Mouse (Mus musculus) induced T-regulatory cell, adult 2 months (primary cell): Measurements from ENCODE around the gene Ctsa.
A peak's percentile ranks its signal among the peaks of the same experiment; 100 is the strongest.
"Not testable (repeated sequence)": the region's sequence is repeated elsewhere in the genome, so short reads cannot be mapped to it uniquely, and the experiment has no call there.

Source experiments
- DNase-seq: peaks from one replicate; pipeline ENCODE4 v3.0.0-alpha.2; 2012; ENCODE audit warnings: low read depth

Gene Ctsa

DNA sequence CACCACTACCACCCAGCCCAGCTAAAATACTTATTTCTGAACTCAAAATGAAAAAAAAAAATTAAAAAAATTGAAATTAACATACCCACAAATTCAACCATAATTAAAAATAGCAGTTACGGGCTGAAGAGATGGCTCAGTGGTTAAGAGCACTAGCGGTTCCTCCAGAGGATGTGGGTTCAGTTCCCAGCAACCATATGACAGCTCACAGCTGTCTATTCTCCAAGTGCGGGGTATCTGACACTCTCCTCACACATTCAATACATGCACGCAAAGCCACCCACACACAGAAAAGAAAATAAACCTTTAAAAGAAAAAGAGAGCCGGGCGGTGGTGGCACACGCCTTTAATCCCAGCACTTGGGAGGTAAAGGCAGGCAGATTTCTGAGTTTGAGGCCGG lies 17.4 kb downstream of the Ctsa start:
- peak; percentile 77 for DNase-seq

GRCm38 (mm10) chr2:164855572-164855971 lies 22.9 kb downstream of the Ctsa start:
- DNase-seq, result not testable (repeated sequence)

- peak; percentile 56 for DNase-seq
Measured at GRCm38 (mm10) chr2:164856309-164857100, 23.8 kb downstream of the Ctsa start.

- DNase-seq, result peak; percentile 81
Measured at GRCm38 (mm10) chr2:164857101-164857821, 24.6 kb downstream of the Ctsa start, which contains the start of gene Pltp. TSS of gene Pltp (minus strand) at chr2:164857711.

DNA sequence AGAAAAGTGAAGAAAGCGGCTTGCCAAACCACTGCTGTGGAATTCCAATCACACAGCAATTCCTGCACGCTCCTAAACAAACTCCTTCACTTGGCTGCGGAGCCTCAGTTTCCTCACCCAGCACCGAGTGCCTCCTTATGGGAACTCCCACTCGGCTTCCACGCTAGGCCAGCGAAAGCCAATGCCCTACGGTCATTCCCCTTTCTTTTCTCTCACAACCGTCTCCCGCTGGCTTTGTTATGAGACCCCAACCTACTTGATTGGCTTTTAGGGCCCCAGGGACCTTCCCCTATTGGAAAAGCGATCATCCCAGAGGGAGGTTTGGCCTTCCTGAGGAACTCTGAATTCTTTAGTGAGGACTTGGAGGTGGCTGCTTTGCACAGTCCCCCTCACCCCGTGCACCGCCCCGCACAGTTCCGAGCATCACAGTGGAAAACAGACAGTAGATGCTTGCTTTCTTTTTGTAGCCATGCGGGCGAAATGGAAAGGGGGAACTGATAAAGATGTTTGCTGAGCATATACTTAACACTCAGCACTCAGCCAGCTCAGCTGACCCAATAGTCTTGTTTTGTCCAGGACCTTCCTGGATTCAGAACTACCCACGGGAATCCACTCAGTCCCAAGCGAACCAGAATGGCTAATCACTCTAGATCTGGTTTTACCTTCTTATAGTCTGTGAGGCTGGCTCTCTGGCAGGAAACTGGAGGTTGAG lies 25.3 kb downstream of the Ctsa start:
- peak; percentile 53 for DNase-seq

DNA sequence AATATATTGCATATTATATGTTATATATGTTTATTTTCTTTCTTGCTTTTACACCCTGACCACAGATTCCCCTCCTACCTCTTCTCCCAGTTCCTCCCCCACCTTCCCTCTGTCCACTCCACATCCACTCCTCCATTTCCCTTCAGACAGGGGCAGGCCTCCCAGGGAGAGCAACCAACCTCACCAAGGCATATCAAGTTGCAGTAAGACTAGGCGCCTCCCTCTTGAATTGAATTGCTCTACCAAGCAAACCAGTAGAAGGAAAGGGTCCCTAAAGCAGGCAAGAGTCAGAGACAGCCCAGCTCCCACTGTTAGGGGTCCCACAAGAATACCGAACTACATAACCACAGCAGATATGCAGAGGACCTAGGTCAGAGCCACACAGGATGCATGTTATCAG lies 26.5 kb downstream of the Ctsa start:
- no peak for DNase-seq

DNA sequence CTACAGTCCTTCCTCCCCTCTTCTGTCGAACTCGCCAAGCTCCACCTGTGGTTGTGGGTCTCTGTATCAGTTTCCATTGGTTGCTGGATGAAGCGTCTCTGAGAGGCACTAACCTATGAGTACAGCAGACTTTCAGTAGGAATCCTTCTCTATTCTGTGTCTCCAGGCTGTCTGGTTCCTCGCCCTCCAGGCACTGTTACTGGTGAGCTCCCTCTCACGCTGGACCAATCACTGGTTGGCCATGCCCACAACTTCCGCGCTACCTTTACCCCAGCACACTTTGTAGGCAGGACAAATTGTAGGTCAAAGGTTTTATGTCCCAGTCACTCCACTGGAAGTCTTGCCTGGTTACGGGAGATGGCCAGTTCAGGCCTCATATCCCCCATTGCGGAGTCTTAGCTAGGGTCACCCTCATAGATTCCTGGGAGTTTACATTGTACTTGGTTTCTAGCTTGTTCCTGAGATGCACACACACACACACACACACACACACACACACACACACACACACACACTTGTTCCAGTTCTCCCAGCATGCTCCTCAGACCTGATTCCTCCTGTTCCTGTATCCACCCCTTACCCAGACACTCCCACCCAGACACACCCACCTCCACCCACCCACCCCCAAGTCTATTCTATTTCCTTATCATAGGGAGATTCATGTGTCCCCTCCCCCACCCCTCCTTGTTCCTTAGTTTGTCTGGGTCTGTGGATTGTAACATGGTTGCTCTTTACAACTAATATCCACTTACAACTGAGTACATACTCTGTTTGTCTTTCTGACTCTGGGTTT lies 27.2 kb downstream of the Ctsa start:
- DNase-seq, result peak; percentile 44

GRCm38 (mm10) chr2:164861094-164861493 lies 28.4 kb downstream of the Ctsa start:
- DNase-seq, result no peak

DNA sequence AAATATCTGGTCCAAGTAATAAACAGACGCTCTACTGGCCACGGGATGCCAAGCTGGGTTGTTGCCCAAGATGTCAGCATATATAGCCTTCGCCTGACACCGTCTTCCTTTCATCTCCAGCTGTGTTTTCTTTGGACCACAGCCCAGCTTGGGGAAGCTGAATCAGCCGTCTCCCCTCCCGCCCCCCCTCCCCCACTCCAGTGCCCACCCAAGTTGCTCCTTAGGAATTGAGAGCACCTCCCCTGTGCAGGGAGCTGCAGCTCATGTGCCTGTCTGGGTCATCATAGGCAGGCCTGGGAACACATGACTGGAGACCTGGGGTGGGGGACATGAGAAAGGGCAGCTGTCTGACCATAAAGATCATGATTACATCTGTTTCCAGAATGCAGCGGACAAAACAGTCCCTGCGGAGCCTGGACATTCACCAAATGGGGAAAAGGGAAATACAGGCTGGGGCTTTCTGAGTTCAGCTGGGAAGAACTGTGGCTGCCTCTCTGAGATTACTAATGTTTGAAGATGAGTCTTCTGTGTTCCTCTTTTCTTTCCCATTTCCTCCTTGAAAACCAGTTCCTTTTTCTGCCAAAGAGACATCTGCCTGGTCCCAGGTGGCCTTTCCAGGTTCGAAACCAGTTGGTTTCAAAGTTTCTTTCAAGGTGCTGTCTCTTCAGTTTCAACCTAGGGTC lies 29.6 kb downstream of the Ctsa start:
- DNase-seq, result no peak

DNA sequence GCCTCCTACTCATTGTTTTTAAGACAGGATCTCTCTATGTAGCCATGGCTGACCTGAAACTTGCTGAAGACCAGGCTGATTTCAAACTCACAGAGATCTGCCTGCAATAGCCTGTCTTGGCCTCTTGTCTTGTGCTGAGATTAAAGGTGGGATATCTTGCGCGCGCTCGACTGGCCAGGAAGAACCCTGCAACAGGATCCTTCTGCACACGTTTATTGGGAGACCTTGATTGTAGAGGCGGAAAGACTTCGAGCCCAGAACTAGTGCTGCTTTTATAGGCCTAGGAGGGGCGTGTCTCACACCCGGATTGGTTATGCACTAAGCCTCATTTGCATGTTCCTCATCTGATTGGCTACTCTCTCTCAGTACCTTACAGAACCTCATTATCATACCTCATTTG lies 30.7 kb downstream of the Ctsa start:
- not testable (repeated sequence) for DNase-seq

- DNase-seq, result no peak
Measured at GRCm38 (mm10) chr2:164864593-164864992, 31.9 kb downstream of the Ctsa start.

- DNase-seq, result peak; percentile 75
Measured at GRCm38 (mm10) chr2:164866741-164867551, 34.3 kb downstream of the Ctsa start.

- peak; percentile 59 for DNase-seq
Measured at GRCm38 (mm10) chr2:164867566-164867965, 34.9 kb downstream of the Ctsa start.

DNA sequence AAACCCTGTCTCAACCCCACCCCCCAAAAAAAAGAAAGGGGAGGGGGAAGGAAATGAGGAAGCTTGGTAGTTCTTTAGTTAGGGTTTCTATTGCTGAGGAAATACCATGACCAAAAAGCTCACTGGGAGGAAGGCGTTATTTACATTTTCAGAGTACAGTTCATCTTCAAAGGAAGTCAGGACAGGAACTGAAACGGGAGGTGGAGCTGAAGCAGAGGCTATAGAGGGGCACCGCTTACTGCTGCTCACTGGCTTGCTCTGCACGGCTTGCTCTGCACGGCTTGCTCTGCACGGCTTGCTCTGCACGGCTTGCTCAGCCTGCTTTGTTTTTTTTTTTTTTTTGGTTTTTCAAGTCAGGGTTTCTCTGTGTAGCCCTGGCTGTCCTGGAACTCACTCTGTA lies 35.8 kb downstream of the Ctsa start:
- peak; percentile 69 for DNase-seq

DNA sequence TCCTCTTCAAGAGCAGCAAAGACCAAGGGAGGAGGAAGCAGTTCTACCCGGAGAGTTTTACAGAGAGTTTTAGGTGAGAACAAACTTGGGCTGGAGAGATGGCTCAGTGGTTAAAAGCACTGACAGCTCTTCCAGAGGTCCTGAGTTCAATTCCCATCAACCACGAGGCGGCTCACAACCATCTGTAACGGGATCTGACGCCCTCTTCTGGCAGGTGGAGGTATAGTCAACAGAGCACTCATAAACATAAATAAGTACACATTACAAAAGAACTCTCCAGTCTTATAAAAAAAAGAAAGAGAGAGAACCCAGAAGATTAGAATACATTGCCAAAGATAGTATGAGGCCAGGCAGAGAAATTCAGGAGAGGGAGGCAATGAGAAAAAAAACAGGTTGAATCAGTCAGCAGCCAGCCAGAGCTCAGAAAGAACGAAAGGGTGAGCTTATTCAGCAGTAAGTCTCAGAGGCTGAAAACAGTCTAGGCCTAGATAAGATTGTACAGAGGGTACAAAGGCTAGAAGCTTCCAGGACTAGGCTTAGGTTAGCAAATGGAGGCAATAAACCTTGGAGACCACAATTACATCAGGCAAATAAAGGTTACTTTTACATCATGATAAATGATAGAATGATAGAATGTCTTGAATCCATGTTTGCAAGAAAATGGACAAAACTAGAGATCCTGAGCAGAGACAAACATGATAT lies 39.1 kb downstream of the Ctsa start:
- no peak for DNase-seq

GRCm38 (mm10) chr2:164873621-164874020 lies 40.9 kb downstream of the Ctsa start:
- no peak for DNase-seq

DNA sequence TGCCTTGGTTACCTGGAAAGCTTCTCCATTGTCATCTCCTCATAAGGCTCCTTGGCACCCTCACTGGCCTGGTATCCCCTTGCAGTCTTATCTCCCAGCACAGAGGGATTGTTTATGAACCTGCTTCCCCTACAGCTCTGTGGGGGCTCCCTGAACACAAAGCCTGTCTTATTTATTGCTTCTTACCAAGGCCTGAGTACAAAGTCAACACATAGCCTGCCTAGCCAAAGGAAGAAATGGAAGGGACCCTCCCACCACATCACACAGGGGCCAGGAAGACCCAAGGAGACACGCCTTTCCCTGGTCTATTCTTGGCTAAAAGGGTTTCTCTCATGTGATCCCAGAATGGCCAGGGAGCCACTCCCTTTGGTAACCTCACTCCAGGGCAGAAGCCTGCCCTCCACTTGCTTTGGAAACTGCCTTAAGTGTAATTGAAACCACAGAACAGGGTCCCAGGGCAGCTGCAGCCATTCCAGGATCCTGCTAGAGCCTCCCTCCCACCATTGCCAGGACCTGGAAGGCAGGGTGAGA lies 41.6 kb downstream of the Ctsa start:
- DNase-seq, result no peak

GRCm38 (mm10) chr2:164875648-164876047 lies 43.0 kb downstream of the Ctsa start:
- not testable (repeated sequence) for DNase-seq
